Mouse (Mus musculus): Measurements from ENCODE around the gene Fam155a. TPM values are rescaled to one million over a fixed set of nuclear protein-coding genes. Genes with fewer than 3 reads are reported as not detected.
"Not testable (repeated sequence)": the region's sequence is repeated elsewhere in the genome, so short reads cannot be mapped to it uniquely, and the experiment has no call there.

The Fam155a gene
- total RNA-seq (2021) = 100 to 1,000 TPM in 1 of 2 experiments, 10 to 100 TPM in 1; 93.7 to 104 TPM
- long read RNA-seq, experiment 1, partial matches to known transcripts = 11 of 13 reads
- long read RNA-seq, experiment 1, other reads (novel, unspliced or antisense) = 2 of 13 reads
- long read RNA-seq, experiment 2, partial matches to known transcripts = 1 of 5 reads
- long read RNA-seq, experiment 2, other reads (novel, unspliced or antisense) = 4 of 5 reads

- peak; percentile 41 to 54 for DNase-seq (ENCODE audit: low spot score in 2 of 2)
- intact Hi-C loops (cut with DNase I) = loop anchor here (5.0 kb wide), 2 partner anchors 161 to 424 kb away; no protein-coding TSS in a partner anchor
These were observed at the start of gene Fam155a for GRCm38 (mm10) chr8:9770999-9771605. Gene Fam155a, minus strand, starts transcription at chr8:9771161.

GRCm38 (mm10) chr8:9813273-9813946 is 42.4 kb upstream of the Fam155a start:
- intact Hi-C loops (cut with DNase I) = no loop called here
- DNase-seq (ENCODE audit: low spot score in 2 of 2) = no peak

- intact Hi-C loops (cut with DNase I) = no loop called here
- DNase-seq (ENCODE audit: low spot score in 2 of 2) = peak; percentile 13 to 14
These were observed 40.1 kb upstream of the Fam155a start for GRCm38 (mm10) chr8:9810955-9811530.

- no peak for DNase-seq (ENCODE audit: low spot score in 2 of 2)
- intact Hi-C loops (cut with DNase I) = no loop called here
These were observed 37.6 kb upstream of the Fam155a start for GRCm38 (mm10) chr8:9808596-9808995.

- intact Hi-C loops (cut with DNase I) = no loop called here
- no peak for DNase-seq (ENCODE audit: low spot score in 2 of 2)
These were observed 34.7 kb upstream of the Fam155a start for GRCm38 (mm10) chr8:9805676-9806075.

GRCm38 (mm10) chr8:9800346-9800745 is 29.4 kb upstream of the Fam155a start:
- DNase-seq (ENCODE audit: low spot score in 2 of 2) = peak in 1 of 2 experiments; percentile 49
- intact Hi-C loops (cut with DNase I) = not testable (repeated sequence)

- intact Hi-C loops (cut with DNase I) = no loop called here
- DNase-seq (ENCODE audit: low spot score in 2 of 2) = no peak
These were observed 29.0 kb upstream of the Fam155a start for GRCm38 (mm10) chr8:9799923-9800322.

GRCm38 (mm10) chr8:9797514-9797913 is 26.6 kb upstream of the Fam155a start:
- intact Hi-C loops (cut with DNase I) = no loop called here
- DNase-seq (ENCODE audit: low spot score in 2 of 2) = peak in 1 of 2 experiments; percentile 18

GRCm38 (mm10) chr8:9795724-9796123 is 24.8 kb upstream of the Fam155a start:
- intact Hi-C loops (cut with DNase I) = no loop called here
- DNase-seq (ENCODE audit: low spot score in 2 of 2) = peak in 1 of 2 experiments; percentile 12

GRCm38 (mm10) chr8:9793351-9793750 is 22.4 kb upstream of the Fam155a start:
- DNase-seq (ENCODE audit: low spot score in 2 of 2) = no peak

GRCm38 (mm10) chr8:9780332-9780731 is 9.4 kb upstream of the Fam155a start:
- DNase-seq (ENCODE audit: low spot score in 2 of 2) = no peak
- intact Hi-C loops (cut with DNase I) = no loop called here

More at GRCm38 (mm10) chr8:9793351-9793750, 22.4 kb upstream of the Fam155a start:
- intact Hi-C loops (cut with DNase I) = no loop called here

- intact Hi-C loops (cut with DNase I) = no loop called here
- DNase-seq (ENCODE audit: low spot score in 2 of 2) = no peak
These were observed 7.2 kb upstream of the Fam155a start for GRCm38 (mm10) chr8:9778148-9778547.

GRCm38 (mm10) chr8:9776818-9777217 is 5.9 kb upstream of the Fam155a start:
- no peak for DNase-seq (ENCODE audit: low spot score in 2 of 2)
- intact Hi-C loops (cut with DNase I) = no loop called here

GRCm38 (mm10) chr8:9772519-9772840 is 1.5 kb upstream of the Fam155a start:
- intact Hi-C loops (cut with DNase I) = loop anchor here (2.0 to 5.0 kb wide), 3 partner anchors 160 to 540 kb away; no protein-coding TSS in a partner anchor
- DNase-seq (ENCODE audit: low spot score in 2 of 2) = peak; percentile 51 to 56

GRCm38 (mm10) chr8:9771606-9772518 is 901 bp upstream of the Fam155a start:
- intact Hi-C loops (cut with DNase I) = loop anchor here (2.0 to 5.0 kb wide), 3 partner anchors 160 to 539 kb away; no protein-coding TSS in a partner anchor
- DNase-seq (ENCODE audit: low spot score in 2 of 2) = peak; percentile 47 to 50

GRCm38 (mm10) chr8:9770261-9770998 is 531 bp downstream of the Fam155a start:
- DNase-seq (ENCODE audit: low spot score in 2 of 2) = peak; percentile 35 to 40
- intact Hi-C loops (cut with DNase I) = loop anchor here (5.0 kb wide), 2 partner anchors 162 to 423 kb away; no protein-coding TSS in a partner anchor

- intact Hi-C loops (cut with DNase I) = no loop called here
- DNase-seq (ENCODE audit: low spot score in 2 of 2) = peak in 1 of 2 experiments; percentile 31
These were observed 1.9 kb downstream of the Fam155a start for GRCm38 (mm10) chr8:9769061-9769460.

GRCm38 (mm10) chr8:9735169-9735568 is 35.8 kb downstream of the Fam155a start:
- intact Hi-C loops (cut with DNase I) = no loop called here
- peak in 1 of 2 experiments; percentile 53 for DNase-seq (ENCODE audit: low spot score in 2 of 2)

Data from left cerebral cortex, postnatal 14 days (tissue).